Mouse (Mus musculus): ENCODE results near the gene Nr2f6.

Nr2f6 gene

GRCm38 (mm10) chr8:71381421-71381970, at the start of gene Nr2f6:
Gene Nr2f6, minus strand, starts transcription at chr8:71381960.
- DNase-seq (ENCODE audit: extremely low read depth, low read depth, low spot score) = no peak

- no peak for DNase-seq (ENCODE audit: extremely low read depth, low read depth, low spot score)
Measured at GRCm38 (mm10) chr8:71422121-71422520, 40.4 kb upstream of the Nr2f6 start.

- no peak for DNase-seq (ENCODE audit: extremely low read depth, low read depth, low spot score)
Measured at GRCm38 (mm10) chr8:71411535-71412273, 29.9 kb upstream of the Nr2f6 start.

GRCm38 (mm10) chr8:71408231-71408630, 26.5 kb upstream of the Nr2f6 start:
- no peak for DNase-seq (ENCODE audit: extremely low read depth, low read depth, low spot score)

DNA sequence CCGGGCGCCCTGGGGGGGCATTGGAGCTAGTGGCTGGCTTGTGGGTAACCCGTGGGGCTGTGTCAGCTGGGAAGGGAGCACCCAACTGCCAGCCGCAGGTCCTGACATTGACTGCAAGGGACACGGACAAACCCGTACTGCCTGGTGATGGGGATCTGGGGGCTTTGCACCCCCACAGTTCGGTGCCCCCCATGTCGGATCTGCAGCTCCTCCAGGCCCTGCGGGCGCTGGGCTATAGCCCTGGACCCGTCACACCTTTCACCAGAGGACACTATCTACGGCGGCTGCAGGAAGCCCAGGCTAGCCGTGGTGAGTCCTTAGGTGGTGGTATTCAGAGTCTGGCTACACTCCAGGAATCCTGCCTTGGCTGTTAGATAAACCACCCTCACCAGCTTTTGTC, 25.7 kb upstream of the Nr2f6 start:
- no peak for DNase-seq (ENCODE audit: extremely low read depth, low read depth, low spot score)

DNA sequence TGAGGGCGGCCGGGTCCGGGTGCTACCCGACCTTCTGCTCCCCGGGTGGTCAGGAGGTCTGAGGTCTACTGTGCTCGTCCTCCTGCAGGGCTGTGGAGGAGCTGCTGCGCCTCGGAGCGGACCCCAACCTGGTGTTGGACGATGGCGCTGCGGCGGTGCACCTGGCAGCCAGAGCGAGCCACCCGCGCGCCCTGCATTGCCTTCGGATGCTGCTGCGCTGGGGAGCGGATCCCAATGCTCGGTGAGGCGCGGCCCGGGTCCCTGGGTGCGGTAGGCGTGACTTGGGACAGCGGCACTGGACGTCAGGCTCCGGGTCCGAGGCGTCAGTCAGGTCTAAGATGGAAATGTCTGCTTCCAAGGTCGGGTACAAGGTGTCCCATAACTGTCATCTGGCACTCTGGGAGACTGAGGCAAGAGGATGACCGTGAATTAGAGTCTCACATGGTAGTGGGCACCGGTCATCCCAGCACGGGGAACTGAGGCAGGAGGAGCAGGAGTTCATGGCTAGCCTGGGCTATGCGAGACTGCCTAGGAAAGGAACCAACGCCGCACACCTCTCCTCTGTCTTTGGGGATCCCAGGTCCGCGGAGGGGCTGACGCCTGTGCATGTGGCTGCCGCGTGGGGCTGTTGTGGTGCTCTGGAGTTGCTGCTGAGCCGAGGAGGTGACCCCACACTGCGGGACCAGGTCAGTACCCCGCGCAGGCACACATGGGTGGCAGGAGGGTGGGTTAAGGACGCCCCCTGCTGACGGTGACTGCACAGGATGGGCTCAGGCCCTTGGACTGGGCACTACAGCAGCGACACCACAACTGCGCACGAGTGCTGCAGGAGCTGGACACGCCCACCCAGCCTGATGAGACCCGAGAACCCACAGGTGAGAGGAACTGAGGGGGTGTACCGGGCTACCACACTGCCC, 24.6 kb upstream of the Nr2f6 start:
- no peak for DNase-seq (ENCODE audit: extremely low read depth, low read depth, low spot score)

- no peak for DNase-seq (ENCODE audit: extremely low read depth, low read depth, low spot score)
Measured at GRCm38 (mm10) chr8:71405401-71406098, 23.8 kb upstream of the Nr2f6 start, which contains the start of gene Ankle1. Gene Ankle1, plus strand, starts transcription at chr8:71406010.

- DNase-seq (ENCODE audit: extremely low read depth, low read depth, low spot score) = no peak
Measured at GRCm38 (mm10) chr8:71404951-71405351, 23.2 kb upstream of the Nr2f6 start.

GRCm38 (mm10) chr8:71404011-71404410, 22.3 kb upstream of the Nr2f6 start:
- DNase-seq (ENCODE audit: extremely low read depth, low read depth, low spot score) = no peak

GRCm38 (mm10) chr8:71403107-71403885, 21.5 kb upstream of the Nr2f6 start:
- no peak for DNase-seq (ENCODE audit: extremely low read depth, low read depth, low spot score)

DNA sequence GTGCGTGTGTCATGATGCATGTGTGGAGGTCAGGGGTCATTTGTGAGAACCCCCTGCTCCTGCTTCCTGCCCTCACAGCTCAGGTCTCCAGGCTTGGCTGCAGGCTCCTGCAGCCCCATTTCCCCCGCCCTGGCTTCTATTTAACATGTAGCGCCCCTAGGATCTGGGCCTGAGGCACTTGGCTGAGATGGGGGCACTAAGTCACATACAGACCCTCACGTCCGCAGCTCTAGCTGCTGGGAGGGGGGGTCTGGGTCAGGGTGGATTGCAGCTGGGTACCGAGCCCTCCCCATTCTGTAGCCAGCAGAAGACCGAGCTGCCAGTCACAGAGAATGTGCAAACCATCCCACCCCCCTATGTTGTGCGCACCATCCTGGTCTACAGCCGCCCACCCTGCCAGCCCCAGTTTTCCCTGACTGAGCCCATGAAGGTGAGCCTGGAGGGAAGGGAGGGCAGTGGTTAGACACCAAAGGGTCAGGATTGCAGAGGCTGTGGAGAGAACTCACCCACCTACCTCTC, 20.7 kb upstream of the Nr2f6 start:
- no peak for DNase-seq (ENCODE audit: extremely low read depth, low read depth, low spot score)

- no peak for DNase-seq (ENCODE audit: extremely low read depth, low read depth, low spot score)
Measured at GRCm38 (mm10) chr8:71401454-71401853, 19.7 kb upstream of the Nr2f6 start.

DNA sequence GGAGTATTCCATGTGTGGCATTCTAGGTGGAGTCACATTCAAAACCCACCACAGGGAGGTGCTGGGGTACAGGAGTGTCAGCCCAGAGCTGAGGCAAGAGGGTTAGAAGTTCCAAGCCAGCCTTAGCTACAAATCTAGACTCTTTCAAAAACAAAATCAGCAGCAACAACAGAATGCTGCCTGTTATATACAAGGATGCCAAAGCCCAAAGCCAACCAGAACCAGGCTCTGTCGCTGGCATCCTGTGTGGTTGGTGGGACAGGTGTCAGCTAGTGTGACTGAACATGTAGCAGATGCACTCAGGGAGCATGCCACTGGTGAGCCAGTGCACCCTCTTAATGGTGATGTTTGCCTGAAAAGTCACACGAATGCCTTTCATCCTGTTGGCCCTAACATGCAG, 19.1 kb upstream of the Nr2f6 start:
- DNase-seq (ENCODE audit: extremely low read depth, low read depth, low spot score) = no peak

GRCm38 (mm10) chr8:71397701-71398100, 15.9 kb upstream of the Nr2f6 start:
- no peak for DNase-seq (ENCODE audit: extremely low read depth, low read depth, low spot score)

DNA sequence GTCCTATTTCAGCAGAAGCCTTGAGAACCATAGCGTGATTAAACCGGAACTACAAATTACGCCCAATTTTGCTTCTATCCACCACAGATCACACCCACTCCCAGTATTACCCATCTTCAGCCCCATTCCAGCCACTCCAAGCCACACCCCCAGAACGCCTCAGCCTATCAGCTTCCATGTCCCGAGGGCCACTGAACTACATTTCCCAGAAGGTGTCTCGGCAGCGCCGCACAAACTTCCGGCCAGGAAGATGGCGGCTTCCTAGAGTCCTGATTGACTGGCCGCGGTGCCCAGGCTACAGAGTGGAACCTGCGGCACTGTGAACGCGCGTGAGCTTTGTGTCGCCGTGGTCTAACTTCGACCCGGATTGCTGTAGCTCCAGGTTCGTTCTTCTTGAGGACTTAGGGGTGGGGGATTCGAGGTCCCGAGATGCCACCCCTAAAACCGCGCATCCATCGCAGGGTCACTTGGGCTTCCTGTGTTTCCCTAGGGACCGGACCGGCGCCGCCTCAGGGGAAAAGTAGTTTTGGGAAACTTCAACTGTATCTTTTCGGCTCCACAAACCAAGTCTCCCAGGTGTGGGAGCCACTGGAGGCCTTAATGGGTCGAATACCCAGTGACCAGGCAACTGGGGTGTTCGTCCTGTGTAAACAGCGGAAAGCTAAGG, 15.0 kb upstream of the Nr2f6 start, which contains the start of gene Babam1:
Babam1 (plus strand) TSS at position 223 of the 667 bp plus-strand sequence.
- peak; percentile 88 for DNase-seq (ENCODE audit: extremely low read depth, low read depth, low spot score)

DNA sequence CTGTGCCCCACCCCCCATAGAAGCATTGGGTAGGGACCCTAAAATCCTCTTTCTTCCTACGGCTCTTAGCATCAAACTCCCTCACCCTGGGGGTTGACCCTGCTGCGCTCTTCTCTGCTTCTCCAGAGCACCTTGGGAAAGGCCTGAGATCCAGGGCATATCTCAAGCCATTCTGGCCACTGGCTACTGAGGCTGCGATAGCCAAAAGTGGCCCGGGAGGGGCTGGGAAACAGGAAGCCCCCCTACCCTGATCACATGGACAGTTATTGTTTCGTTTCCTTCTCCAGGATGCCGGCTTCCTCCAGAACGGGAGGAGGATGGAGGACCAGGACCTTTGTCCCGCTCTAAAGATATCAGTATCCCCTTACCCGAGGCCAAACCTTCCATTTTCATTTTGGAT, 13.9 kb upstream of the Nr2f6 start, which contains the start of gene Ushbp1:
Ushbp1 (minus strand) TSS at position 174 of the 400 bp plus-strand sequence.
- no peak for DNase-seq (ENCODE audit: extremely low read depth, low read depth, low spot score)

GRCm38 (mm10) chr8:71395071-71395470, 13.3 kb upstream of the Nr2f6 start:
- DNase-seq (ENCODE audit: extremely low read depth, low read depth, low spot score) = no peak

- DNase-seq (ENCODE audit: extremely low read depth, low read depth, low spot score) = no peak
Measured at GRCm38 (mm10) chr8:71394481-71394880, 12.7 kb upstream of the Nr2f6 start.

DNA sequence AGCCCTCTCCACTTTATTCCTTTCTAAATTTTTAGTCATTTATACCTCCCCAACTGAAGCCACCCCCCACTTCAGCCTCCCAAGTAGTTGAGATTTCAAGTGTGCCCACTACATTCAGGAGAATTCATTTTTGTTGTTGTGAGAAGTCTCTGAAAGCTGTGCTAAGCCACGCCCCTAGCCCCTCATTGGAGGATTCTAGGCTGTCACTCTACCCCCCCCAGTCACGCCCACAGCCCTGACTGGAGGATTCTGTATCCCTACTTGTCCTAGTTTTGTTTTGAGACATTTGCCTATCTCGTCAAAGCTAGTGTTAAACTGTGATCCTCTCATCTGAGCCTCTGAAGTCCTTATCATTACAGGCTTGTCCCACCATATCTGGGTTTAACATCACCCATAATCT, 11.1 kb upstream of the Nr2f6 start:
- no peak for DNase-seq (ENCODE audit: extremely low read depth, low read depth, low spot score)
